Mouse (Mus musculus): ENCODE results near the gene Topaz1. TPM values are rescaled to one million over a fixed set of nuclear protein-coding genes. Genes with fewer than 3 reads are reported as not detected.

The Topaz1 gene
- not detected in 2 replicates for polyA plus RNA-seq (2015; fragmentation: Nextera tagmentation; extraction: Ambion mirVana)

DNA sequence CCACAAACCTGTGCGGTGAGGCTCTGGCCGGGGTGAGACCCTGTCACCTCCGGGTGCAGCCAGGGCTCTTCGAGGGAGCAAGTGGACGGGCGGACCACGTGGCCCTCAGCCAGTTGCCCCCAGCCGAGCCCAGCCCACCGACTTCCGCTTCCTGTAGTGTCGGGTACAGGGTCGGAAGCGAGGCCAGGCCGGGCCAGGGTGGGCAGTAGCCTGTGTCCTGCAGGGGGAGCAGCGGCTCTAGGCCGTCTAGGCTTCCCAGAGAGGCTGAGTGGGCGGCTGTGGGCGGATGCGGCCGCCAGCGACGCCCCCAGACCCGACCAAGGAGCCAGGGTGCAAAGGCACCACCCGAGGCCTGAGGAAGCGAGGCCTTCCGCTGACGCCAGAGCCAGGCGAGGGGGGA is at the start of gene Topaz1:
Gene Topaz1 (plus strand): TSS at position 287 of the 400 bp plus-strand sequence.
- ATAC-seq, result no peak
- H3K27ac ChIP-seq (ENCODE audit: low read length), result no peak within 1 kb of the TSS
- WGBS, result 72% methylated on average over 28 of the region's 28 CpGs
- no peak within 1 kb of the TSS for H3K9ac ChIP-seq (ENCODE audit: low read depth, low read length)
- no peaks in the 10 kb centered on the region for H3K4me1 ChIP-seq (ENCODE audit: control insufficient read depth, insufficient read depth, low read length)
- no peak within 1 kb of the TSS for H3K4me2 ChIP-seq (ENCODE audit: low read length)
- no peaks in the 10 kb centered on the region for H3K36me3 ChIP-seq (ENCODE audit: control insufficient read depth, insufficient read depth, low read length)
- no peaks in the 10 kb centered on the region for H3K9me3 ChIP-seq (replicated peaks; ENCODE audit: control insufficient read depth, low read length, poor library complexity, severe bottlenecking)
- H3K4me3 ChIP-seq (ENCODE audit: low read depth, low read length), result no peak within 1 kb of the TSS
- H3K27me3 ChIP-seq (ENCODE audit: control insufficient read depth, insufficient read depth, low read depth, low read length), result no peaks in the 10 kb centered on the region

- Histone ChIP-seq H3K4me2 (ENCODE audit: low read length) (no peak overlapping the region), H3K27ac (ENCODE audit: low read length) (no peak overlapping the region), H3K4me1 (ENCODE audit: control insufficient read depth, insufficient read depth, low read length) (peaks cover 2% of the 10 kb centered on the region; the same call in 1 of the 2 replicates), H3K36me3 (ENCODE audit: control insufficient read depth, insufficient read depth, low read length) (no peaks in the 10 kb centered on the region), H3K9ac (ENCODE audit: low read depth, low read length) (no peak overlapping the region), H3K9me3 (replicated peaks; ENCODE audit: control insufficient read depth, low read length, poor library complexity, severe bottlenecking) (no peaks in the 10 kb centered on the region), H3K4me3 (ENCODE audit: low read depth, low read length) (no peak overlapping the region), H3K27me3 (ENCODE audit: control insufficient read depth, insufficient read depth, low read depth, low read length) (peaks cover 3% of the 10 kb centered on the region; the same call in 1 of the 2 replicates)
- WGBS, result 3% methylated on average over 3 of the region's 3 CpGs
- ATAC-seq, result no peak
These were observed 45.3 kb upstream of the Topaz1 start for GRCm38 (mm10) chr9:122701817-122702216.

GRCm38 (mm10) chr9:122713836-122714235 is 33.3 kb upstream of the Topaz1 start:
- 60% methylated on average over 2 of the region's 2 CpGs for WGBS
- no peak overlapping the region for H3K27ac ChIP-seq (ENCODE audit: low read length)
- H3K4me2 ChIP-seq (ENCODE audit: low read length), result no peak overlapping the region
- H3K9ac ChIP-seq (ENCODE audit: low read depth, low read length), result no peak overlapping the region
- peaks cover 6% of the 10 kb centered on the region for H3K4me1 ChIP-seq (ENCODE audit: control insufficient read depth, insufficient read depth, low read length)
- H3K27me3 ChIP-seq (ENCODE audit: control insufficient read depth, insufficient read depth, low read depth, low read length), result no peaks in the 10 kb centered on the region
- H3K36me3 ChIP-seq (ENCODE audit: control insufficient read depth, insufficient read depth, low read length), result no peaks in the 10 kb centered on the region
- no peaks in the 10 kb centered on the region for H3K9me3 ChIP-seq (replicated peaks; ENCODE audit: control insufficient read depth, low read length, poor library complexity, severe bottlenecking)
- no peak for ATAC-seq
- H3K4me3 ChIP-seq (ENCODE audit: low read depth, low read length), result no peak overlapping the region

DNA sequence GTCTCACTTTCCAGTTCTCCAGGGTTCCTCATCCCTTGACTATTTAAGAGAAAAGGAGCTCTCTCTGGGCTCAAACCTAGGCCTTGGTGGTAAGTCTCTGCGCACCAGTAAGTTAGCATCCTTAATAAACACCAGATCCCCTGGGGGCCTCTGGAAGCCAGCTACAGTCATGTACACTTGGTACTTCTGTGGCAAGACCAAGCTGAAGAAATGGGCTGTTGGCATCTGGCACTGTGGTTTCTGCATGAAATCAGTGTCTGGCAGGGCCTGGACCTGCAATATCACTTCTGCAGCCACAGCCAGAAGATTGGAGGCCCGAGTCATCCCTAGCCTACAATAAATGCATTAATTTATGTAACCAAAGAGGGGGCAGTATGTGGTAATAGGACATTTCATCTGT is 32.1 kb upstream of the Topaz1 start:
- Histone ChIP-seq H3K9ac (ENCODE audit: low read depth, low read length) (no peak overlapping the region), H3K4me2 (ENCODE audit: low read length) (no peak overlapping the region), H3K4me1 (ENCODE audit: control insufficient read depth, insufficient read depth, low read length) (peaks cover 6% of the 10 kb centered on the region), H3K9me3 (replicated peaks; ENCODE audit: control insufficient read depth, low read length, poor library complexity, severe bottlenecking) (no peaks in the 10 kb centered on the region), H3K27ac (ENCODE audit: low read length) (no peak overlapping the region), H3K4me3 (ENCODE audit: low read depth, low read length) (no peak overlapping the region), H3K36me3 (ENCODE audit: control insufficient read depth, insufficient read depth, low read length) (no peaks in the 10 kb centered on the region), H3K27me3 (ENCODE audit: control insufficient read depth, insufficient read depth, low read depth, low read length) (no peaks in the 10 kb centered on the region)
- ATAC-seq, result no peak
- WGBS, result 94% methylated on average over 2 of the region's 2 CpGs

DNA sequence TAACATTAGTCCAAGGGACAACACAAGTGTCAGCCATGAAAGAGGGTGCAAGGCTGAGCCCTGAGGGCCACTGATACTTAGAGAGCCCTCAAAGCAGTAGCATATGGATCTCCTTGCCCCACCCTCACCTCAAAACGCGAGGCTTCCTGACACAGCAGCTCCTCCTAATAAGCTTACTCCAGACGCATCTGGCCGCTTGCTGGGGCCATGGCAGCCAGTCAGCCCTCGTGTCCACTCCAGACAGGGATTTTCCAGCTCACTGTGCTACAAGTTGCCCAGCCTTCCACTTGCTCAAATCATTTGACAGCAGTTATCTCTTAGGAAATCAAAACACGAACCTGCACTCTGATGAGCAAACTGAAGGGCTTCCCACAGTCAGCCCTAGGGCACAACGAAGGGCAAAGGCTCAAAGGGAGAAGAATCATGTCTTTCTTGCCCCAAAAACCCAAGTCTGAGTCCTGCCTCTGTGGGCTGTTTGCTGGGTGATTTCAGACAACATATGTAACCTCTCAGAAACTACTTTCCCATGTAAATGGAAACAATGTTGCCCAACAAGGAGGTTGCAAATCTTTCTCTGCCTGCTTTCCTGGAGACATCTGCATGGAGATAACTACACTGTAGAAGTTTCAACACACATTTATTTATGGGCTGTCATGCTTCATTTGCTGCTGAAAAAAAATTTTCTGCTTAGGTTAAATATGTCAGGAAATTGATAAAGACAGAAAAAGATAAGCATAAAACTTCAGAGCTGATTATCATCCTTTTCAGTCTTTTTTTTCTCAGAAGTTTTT is 30.8 kb upstream of the Topaz1 start:
- ATAC-seq, result no peak
- 32% methylated on average over 7 of the region's 7 CpGs for WGBS
- Histone ChIP-seq H3K27me3 (ENCODE audit: control insufficient read depth, insufficient read depth, low read depth, low read length) (no peaks in the 10 kb centered on the region), H3K9me3 (replicated peaks; ENCODE audit: control insufficient read depth, low read length, poor library complexity, severe bottlenecking) (no peaks in the 10 kb centered on the region), H3K4me2 (ENCODE audit: low read length) (no peak overlapping the region), H3K36me3 (ENCODE audit: control insufficient read depth, insufficient read depth, low read length) (no peaks in the 10 kb centered on the region), H3K9ac (ENCODE audit: low read depth, low read length) (no peak overlapping the region), H3K27ac (ENCODE audit: low read length) (no peak overlapping the region), H3K4me1 (ENCODE audit: control insufficient read depth, insufficient read depth, low read length) (peaks cover 6% of the 10 kb centered on the region), H3K4me3 (ENCODE audit: low read depth, low read length) (no peak overlapping the region)

DNA sequence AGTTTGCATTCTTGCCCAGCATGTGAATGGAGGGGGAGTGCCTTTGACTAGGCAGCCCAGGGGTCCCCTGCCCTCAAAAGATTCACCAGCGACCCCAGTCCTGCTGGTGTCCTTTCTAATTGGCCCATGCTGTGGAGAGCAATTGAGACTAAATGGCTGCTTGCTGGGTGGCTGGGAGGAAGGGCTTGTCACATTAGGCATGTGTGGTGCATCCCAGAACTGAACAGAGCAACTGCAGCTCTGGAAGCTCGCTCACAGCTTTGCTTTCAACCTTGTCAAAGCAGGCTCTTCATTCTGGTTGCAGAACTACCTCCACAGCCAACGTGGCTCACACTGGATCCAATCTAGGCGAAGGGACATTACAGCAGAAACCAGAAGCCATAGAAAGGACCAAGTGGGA is 24.9 kb upstream of the Topaz1 start:
- WGBS, result 9% methylated on average over 4 of the region's 4 CpGs
- H3K36me3 ChIP-seq (ENCODE audit: control insufficient read depth, insufficient read depth, low read length), result no peaks in the 10 kb centered on the region
- peaks cover 3% of the 10 kb centered on the region; the same call in 1 of the 2 replicates for H3K4me1 ChIP-seq (ENCODE audit: control insufficient read depth, insufficient read depth, low read length)
- H3K9ac ChIP-seq (ENCODE audit: low read depth, low read length), result no peak overlapping the region
- H3K9me3 ChIP-seq (replicated peaks; ENCODE audit: control insufficient read depth, low read length, poor library complexity, severe bottlenecking), result no peaks in the 10 kb centered on the region
- peaks cover 3% of the 10 kb centered on the region; the same call in 1 of the 2 replicates for H3K27me3 ChIP-seq (ENCODE audit: control insufficient read depth, insufficient read depth, low read depth, low read length)
- no peak for ATAC-seq
- H3K4me3 ChIP-seq (ENCODE audit: low read depth, low read length), result no peak overlapping the region
- H3K4me2 ChIP-seq (ENCODE audit: low read length), result no peak overlapping the region
- no peak overlapping the region for H3K27ac ChIP-seq (ENCODE audit: low read length)

DNA sequence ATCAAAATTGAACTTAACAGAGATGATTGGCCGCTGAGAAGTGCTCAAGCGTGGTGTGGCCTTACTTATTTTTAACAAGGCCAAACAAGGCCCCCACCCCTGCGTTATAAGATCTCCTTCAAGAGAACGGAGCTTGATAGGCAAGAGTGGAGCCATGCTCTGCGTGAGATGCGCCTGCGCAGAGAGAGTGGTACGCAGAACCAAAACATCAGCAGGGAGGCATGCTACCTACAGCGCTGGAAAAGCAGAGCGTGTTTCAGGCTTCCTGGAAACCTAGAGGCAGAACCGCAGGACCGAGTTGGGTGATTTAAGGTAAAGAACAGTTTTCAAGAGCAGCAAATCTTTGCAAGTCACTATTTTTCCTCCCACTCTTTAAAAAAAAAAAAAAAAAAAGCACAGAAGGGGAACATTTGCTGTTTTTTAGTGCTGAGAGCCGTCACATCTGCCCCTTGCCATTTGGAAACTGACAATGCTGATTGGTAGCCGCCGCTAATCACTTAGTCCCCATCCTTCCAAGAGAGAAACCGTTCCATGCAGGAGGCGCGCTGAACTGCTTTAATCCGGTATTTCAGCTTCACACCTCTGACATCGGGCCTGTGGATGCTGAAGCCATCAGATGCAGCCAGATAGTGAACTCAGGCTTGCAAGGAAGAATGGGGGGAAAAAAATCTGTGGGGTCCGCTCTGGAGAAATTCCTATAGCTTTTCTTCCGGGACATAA is 21.9 kb upstream of the Topaz1 start:
- Histone ChIP-seq H3K27me3 (ENCODE audit: control insufficient read depth, insufficient read depth, low read depth, low read length) (peaks cover 7% of the 10 kb centered on the region), H3K4me1 (ENCODE audit: control insufficient read depth, insufficient read depth, low read length) (peaks cover 6% of the 10 kb centered on the region; the same call in 1 of the 2 replicates), H3K9ac (ENCODE audit: low read depth, low read length) (no peak overlapping the region), H3K9me3 (replicated peaks; ENCODE audit: control insufficient read depth, low read length, poor library complexity, severe bottlenecking) (no peaks in the 10 kb centered on the region), H3K36me3 (ENCODE audit: control insufficient read depth, insufficient read depth, low read length) (no peaks in the 10 kb centered on the region), H3K27ac (ENCODE audit: low read length) (no peak overlapping the region), H3K4me3 (ENCODE audit: low read depth, low read length) (no peak overlapping the region), H3K4me2 (ENCODE audit: low read length) (peak overlapping the region; percentile 35)
- ATAC-seq, result no peak
- 22% methylated on average over 22 of the region's 22 CpGs for WGBS

DNA sequence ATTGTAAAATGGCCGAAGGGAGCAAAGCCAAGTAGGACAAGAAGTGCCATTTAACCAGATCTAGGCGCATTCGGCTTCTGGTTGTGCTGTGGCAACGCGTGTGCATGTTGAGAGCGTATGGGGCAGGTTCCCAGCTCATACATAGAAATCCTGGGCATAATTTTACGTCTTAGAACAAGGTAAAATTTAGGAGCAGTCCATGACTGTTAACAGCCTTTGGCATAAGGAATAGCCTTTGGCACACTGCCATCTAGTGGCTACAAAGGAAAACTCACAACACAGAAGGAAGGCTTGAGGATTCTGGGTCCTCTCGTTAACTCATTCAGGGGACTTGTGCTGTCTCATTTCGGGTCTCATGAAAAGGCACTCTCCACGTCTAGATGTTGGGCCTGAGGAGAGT is 17.6 kb upstream of the Topaz1 start:
- H3K4me2 ChIP-seq (ENCODE audit: low read length), result 0 out of 2 replicates have a peak overlapping the region, but pooled peaks have one; percentile 25
- no peak overlapping the region for H3K4me3 ChIP-seq (ENCODE audit: low read depth, low read length)
- ATAC-seq, result peak; percentile 86
- no peaks in the 10 kb centered on the region for H3K9me3 ChIP-seq (replicated peaks; ENCODE audit: control insufficient read depth, low read length, poor library complexity, severe bottlenecking)
- no peaks in the 10 kb centered on the region for H3K36me3 ChIP-seq (ENCODE audit: control insufficient read depth, insufficient read depth, low read length)
- whole genome bisulfite sequencing, result 19% methylated on average over 10 of the region's 10 CpGs
- peaks cover 6% of the 10 kb centered on the region; the same call in 1 of the 2 replicates for H3K4me1 ChIP-seq (ENCODE audit: control insufficient read depth, insufficient read depth, low read length)
- no peak overlapping the region for H3K9ac ChIP-seq (ENCODE audit: low read depth, low read length)
- peaks cover 14% of the 10 kb centered on the region for H3K27me3 ChIP-seq (ENCODE audit: control insufficient read depth, insufficient read depth, low read depth, low read length)
- no peak overlapping the region for H3K27ac ChIP-seq (ENCODE audit: low read length)
